Mouse (Mus musculus): Measurements from ENCODE around the gene Sbp. TPM values are rescaled to one million over a fixed set of nuclear protein-coding genes. Genes with fewer than 3 reads are reported as not detected.

The Sbp gene
- polyA plus RNA-seq, 1 experiment: not detected

- WGBS: 7% methylated on average over 1 of the region's 1 CpGs
- Histone ChIP-seq H3K4me3 (ENCODE audit: low read depth, low read length) (no peak overlapping the region), H3K4me1 (ENCODE audit: control insufficient read depth, insufficient read depth, insufficient read length, low read length) (peaks cover 34% of the 10 kb centered on the region; the same call in 1 of the 2 replicates), H3K27ac (ENCODE audit: insufficient read depth, low read depth, low read length) (peak overlapping the region; percentile 99), H3K36me3 (ENCODE audit: control insufficient read depth, insufficient read depth, low read length) (peaks cover 17% of the 10 kb centered on the region), H3K27me3 (ENCODE audit: control insufficient read depth, insufficient read depth, low read length) (no peaks in the 10 kb centered on the region)
- no peak for TF ChIP-seq POLR2A (IDR thresholded peaks at IDR 0.05; ENCODE audit: low read depth, low read length)
- TF ChIP-seq CTCF (IDR thresholded peaks at IDR 0.05; ENCODE audit: extremely low read depth, insufficient read length, insufficient replicate concordance, low read depth, low read length): peak; percentile 79; the same call in 1 of the 2 replicates
Observed at GRCm38 (mm10) chr17:23969231-23969630, 27.8 kb downstream of the Sbp start.

- Histone ChIP-seq H3K27ac (ENCODE audit: insufficient read depth, low read depth, low read length) (no peak overlapping the region; the same call in 1 of the 2 replicates), H3K4me1 (ENCODE audit: control insufficient read depth, insufficient read depth, insufficient read length, low read length) (peaks cover 37% of the 10 kb centered on the region; the same call in 1 of the 2 replicates), H3K27me3 (ENCODE audit: control insufficient read depth, insufficient read depth, low read length) (no peaks in the 10 kb centered on the region), H3K4me3 (ENCODE audit: low read depth, low read length) (no peak overlapping the region), H3K36me3 (ENCODE audit: control insufficient read depth, insufficient read depth, low read length) (peaks cover 17% of the 10 kb centered on the region)
- WGBS: 89% methylated on average over 9 of the region's 9 CpGs
- TF ChIP-seq POLR2A (IDR thresholded peaks at IDR 0.05; ENCODE audit: low read depth, low read length) (no peak), CTCF (IDR thresholded peaks at IDR 0.05; ENCODE audit: extremely low read depth, insufficient read length, insufficient replicate concordance, low read depth, low read length) (no peak)
Observed at GRCm38 (mm10) chr17:23971315-23971714, 29.8 kb downstream of the Sbp start.

DNA sequence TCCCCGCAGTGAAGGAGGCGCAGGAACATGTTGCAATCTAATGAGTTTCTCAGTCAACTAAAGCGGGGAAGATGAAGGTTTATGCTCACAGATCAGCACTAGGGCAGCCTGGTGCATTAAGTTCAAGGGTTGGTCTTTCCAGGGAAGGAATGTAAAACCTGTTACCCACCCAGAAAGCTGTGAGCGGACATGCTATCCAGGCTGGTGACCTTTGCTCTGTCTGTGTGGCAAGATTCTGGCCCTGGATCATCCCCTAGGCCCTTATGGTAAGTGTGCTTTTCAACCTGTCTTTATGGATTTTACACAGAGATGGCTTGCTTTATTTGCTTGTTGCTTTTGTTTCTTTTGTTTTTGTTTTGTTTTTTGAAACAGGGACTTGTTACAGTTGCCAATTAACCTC lies 35.2 kb downstream of the Sbp start:
- Histone ChIP-seq H3K4me1 (ENCODE audit: control insufficient read depth, insufficient read depth, insufficient read length, low read length) (peaks cover 46% of the 10 kb centered on the region; the same call in 1 of the 2 replicates), H3K4me3 (ENCODE audit: low read depth, low read length) (no peak overlapping the region), H3K27me3 (ENCODE audit: control insufficient read depth, insufficient read depth, low read length) (no peaks in the 10 kb centered on the region), H3K36me3 (ENCODE audit: control insufficient read depth, insufficient read depth, low read length) (peaks cover 17% of the 10 kb centered on the region), H3K27ac (ENCODE audit: insufficient read depth, low read depth, low read length) (peak overlapping the region; percentile 57)
- 50% methylated on average over 4 of the region's 4 CpGs for WGBS
- TF ChIP-seq CTCF (IDR thresholded peaks at IDR 0.05; ENCODE audit: extremely low read depth, insufficient read length, insufficient replicate concordance, low read depth, low read length): no peak
- TF ChIP-seq POLR2A (IDR thresholded peaks at IDR 0.05; ENCODE audit: low read depth, low read length): no peak

- TF ChIP-seq POLR2A (IDR thresholded peaks at IDR 0.05; ENCODE audit: low read depth, low read length) (no peak), CTCF (IDR thresholded peaks at IDR 0.05; ENCODE audit: extremely low read depth, insufficient read length, insufficient replicate concordance, low read depth, low read length) (no peak)
- no peak overlapping the region for H3K4me3 ChIP-seq (ENCODE audit: low read depth, low read length)
- WGBS: 28% methylated on average over 3 of the region's 3 CpGs
- no peaks in the 10 kb centered on the region for H3K27me3 ChIP-seq (ENCODE audit: control insufficient read depth, insufficient read depth, low read length)
- no peaks in the 10 kb centered on the region for H3K36me3 ChIP-seq (ENCODE audit: control insufficient read depth, insufficient read depth, low read length)
- peak overlapping the region; percentile 86 for H3K27ac ChIP-seq (ENCODE audit: insufficient read depth, low read depth, low read length)
- H3K4me1 ChIP-seq (ENCODE audit: control insufficient read depth, insufficient read depth, insufficient read length, low read length): peaks cover 54% of the 10 kb centered on the region; the same call in 1 of the 2 replicates
Observed at GRCm38 (mm10) chr17:23979471-23979870, 38.0 kb downstream of the Sbp start.

DNA sequence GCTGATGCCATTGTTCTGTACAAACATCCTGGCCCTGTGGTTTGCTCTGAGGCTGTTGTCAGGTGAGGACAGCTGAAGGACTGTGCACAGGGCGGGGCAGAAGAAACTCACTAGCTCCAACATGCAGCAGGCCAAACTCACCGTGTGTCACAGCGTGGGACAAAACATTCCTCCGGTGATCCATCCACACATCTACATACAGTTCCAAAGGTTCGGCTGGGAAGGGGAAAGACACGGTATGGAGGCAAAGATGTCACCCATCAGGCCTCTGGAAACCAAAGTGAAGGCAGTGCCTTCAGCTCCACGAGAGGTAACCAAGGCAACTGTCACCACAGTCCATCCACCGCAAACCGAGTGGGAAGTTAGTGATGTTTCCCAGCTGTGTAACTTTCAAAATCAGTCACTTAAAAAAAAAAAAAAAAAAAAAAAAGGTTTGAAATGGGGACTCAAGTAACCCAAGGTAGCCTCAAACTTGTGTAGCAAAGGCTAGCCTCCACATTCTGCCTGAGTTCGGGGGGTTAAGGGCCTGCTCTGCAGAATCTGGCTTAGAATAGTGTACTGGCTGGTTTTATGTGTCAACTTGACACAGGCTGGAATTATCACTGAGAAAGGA lies 38.9 kb downstream of the Sbp start, which contains the start of gene Prss30:
Prss30 (minus strand) TSS at position 270 of the 613 bp plus-strand sequence.
- no peaks in the 10 kb centered on the region for H3K27me3 ChIP-seq (ENCODE audit: control insufficient read depth, insufficient read depth, low read length)
- peak; percentile 25; the same call in 1 of the 2 replicates for TF ChIP-seq POLR2A (IDR thresholded peaks at IDR 0.05; ENCODE audit: low read depth, low read length)
- no peak for TF ChIP-seq CTCF (IDR thresholded peaks at IDR 0.05; ENCODE audit: extremely low read depth, insufficient read length, insufficient replicate concordance, low read depth, low read length)
- H3K27ac ChIP-seq (ENCODE audit: insufficient read depth, low read depth, low read length): peak within 1 kb of the TSS; percentile 95
- 56% methylated on average over 10 of the region's 10 CpGs for WGBS
- peaks cover 51% of the 10 kb centered on the region; the same call in 1 of the 2 replicates for H3K4me1 ChIP-seq (ENCODE audit: control insufficient read depth, insufficient read depth, insufficient read length, low read length)
- peak within 1 kb of the TSS; percentile 28; the same call in 1 of the 2 replicates for H3K4me3 ChIP-seq (ENCODE audit: low read depth, low read length)
- no peaks in the 10 kb centered on the region for H3K36me3 ChIP-seq (ENCODE audit: control insufficient read depth, insufficient read depth, low read length)

GRCm38 (mm10) chr17:23982912-23983311 lies 41.4 kb downstream of the Sbp start:
- WGBS: 21% methylated on average over 4 of the region's 4 CpGs
- H3K4me3 ChIP-seq (ENCODE audit: low read depth, low read length): no peak overlapping the region
- TF ChIP-seq POLR2A (IDR thresholded peaks at IDR 0.05; ENCODE audit: low read depth, low read length) (no peak), CTCF (IDR thresholded peaks at IDR 0.05; ENCODE audit: extremely low read depth, insufficient read length, insufficient replicate concordance, low read depth, low read length) (no peak)
- H3K4me1 ChIP-seq (ENCODE audit: control insufficient read depth, insufficient read depth, insufficient read length, low read length): peaks cover 34% of the 10 kb centered on the region; the same call in 1 of the 2 replicates
- peak overlapping the region; percentile 95 for H3K27ac ChIP-seq (ENCODE audit: insufficient read depth, low read depth, low read length)
- H3K36me3 ChIP-seq (ENCODE audit: control insufficient read depth, insufficient read depth, low read length): no peaks in the 10 kb centered on the region
- H3K27me3 ChIP-seq (ENCODE audit: control insufficient read depth, insufficient read depth, low read length): no peaks in the 10 kb centered on the region

DNA sequence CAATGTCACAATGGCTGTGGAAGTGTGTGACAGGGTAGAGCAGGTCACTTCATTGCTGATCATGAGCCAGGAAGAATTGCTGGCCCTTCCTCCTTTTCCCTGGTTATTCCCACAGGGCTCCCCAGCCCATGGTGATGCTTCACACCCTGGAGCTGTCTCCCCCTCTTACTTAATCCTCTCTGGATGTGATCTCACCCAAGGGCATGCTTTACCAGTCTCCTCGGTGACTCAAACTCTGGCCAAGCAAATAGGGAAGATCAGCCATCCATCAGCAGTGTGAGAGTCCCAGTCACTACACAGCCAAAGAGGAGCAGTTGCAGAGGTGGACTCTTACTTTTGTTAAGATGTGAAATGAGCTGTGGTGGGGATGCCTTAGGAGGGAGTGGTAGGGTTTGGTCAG lies 43.5 kb downstream of the Sbp start:
- H3K4me1 ChIP-seq (ENCODE audit: control insufficient read depth, insufficient read depth, insufficient read length, low read length): peaks cover 24% of the 10 kb centered on the region; the same call in 1 of the 2 replicates
- H3K4me3 ChIP-seq (ENCODE audit: low read depth, low read length): no peak overlapping the region
- H3K36me3 ChIP-seq (ENCODE audit: control insufficient read depth, insufficient read depth, low read length): no peaks in the 10 kb centered on the region
- H3K27ac ChIP-seq (ENCODE audit: insufficient read depth, low read depth, low read length): no peak overlapping the region
- 81% methylated on average over 1 of the region's 1 CpGs for WGBS
- TF ChIP-seq CTCF (IDR thresholded peaks at IDR 0.05; ENCODE audit: extremely low read depth, insufficient read length, insufficient replicate concordance, low read depth, low read length) (no peak), POLR2A (IDR thresholded peaks at IDR 0.05; ENCODE audit: low read depth, low read length) (no peak)
- H3K27me3 ChIP-seq (ENCODE audit: control insufficient read depth, insufficient read depth, low read length): no peaks in the 10 kb centered on the region
